Mouse (Mus musculus) heart, adult 2 months (tissue): ENCODE results near the gene Cox5b.

Experiments
- CTCF ChIP-seq: fragments of 200-600 bp; IDR thresholded peaks from 2 replicates; pipeline ENCODE4 v1.8.1; 2022; ENCODE audit warnings: antibody characterized with exemption, mild to moderate bottlenecking, moderate library complexity
- EP300 ChIP-seq: fragments of 200-500 bp; IDR thresholded peaks from 2 replicates; pipeline ENCODE4 v1.6.1; 2011; ENCODE audit warnings: low read depth, low read length, control low read depth; ENCODE audit not compliant: insufficient read depth
- POLR2A ChIP-seq: fragments of 200-500 bp; IDR thresholded peaks from 2 replicates; pipeline ENCODE4 v1.6.1; 2011; ENCODE audit warnings: mild to moderate bottlenecking, low read depth, low read length, control low read depth; ENCODE audit not compliant: insufficient read depth

- TF ChIP-seq CTCF (peak; percentile 97), POLR2A (no peak), EP300 (peak; percentile 63; the same call in 1 of the 2 replicates)
These were observed 7.3 kb upstream of the Cox5b start for GRCm38 (mm10) chr1:36683810-36684467.
